Mouse (Mus musculus) left cerebral cortex, adult 18-20 months (tissue): ENCODE results near the gene Add1. TPM values are rescaled to one million over a fixed set of nuclear protein-coding genes. Genes with fewer than 3 reads are reported as not detected.
"Not testable (repeated sequence)": the region's sequence is repeated elsewhere in the genome, so short reads cannot be mapped to it uniquely, and the experiment has no call there.

Experiments used
- DNase-seq, 2 experiments: peaks; one replicate each; pipeline ENCODE4 v3.0.0; 2021 to 2022; ENCODE audit warnings: low spot score in 2 of 2, mixed read lengths in 1 of 2
- total RNA-seq, 2 experiments: library from RNA; stranded (reverse); gene quantifications; 2 replicates each; pipeline ENCODE4 v1.2.3; 2021

The Add1 gene
- total RNA-seq, 2 experiments from 2014 or later: 426 to 440 TPM

GRCm38 (mm10) chr5:34549483-34550221 lies 23.8 kb upstream of the Add1 start:
- DNase-seq: no peak

- no peak for DNase-seq
Observed at GRCm38 (mm10) chr5:34550251-34550650, 23.2 kb upstream of the Add1 start.

DNA sequence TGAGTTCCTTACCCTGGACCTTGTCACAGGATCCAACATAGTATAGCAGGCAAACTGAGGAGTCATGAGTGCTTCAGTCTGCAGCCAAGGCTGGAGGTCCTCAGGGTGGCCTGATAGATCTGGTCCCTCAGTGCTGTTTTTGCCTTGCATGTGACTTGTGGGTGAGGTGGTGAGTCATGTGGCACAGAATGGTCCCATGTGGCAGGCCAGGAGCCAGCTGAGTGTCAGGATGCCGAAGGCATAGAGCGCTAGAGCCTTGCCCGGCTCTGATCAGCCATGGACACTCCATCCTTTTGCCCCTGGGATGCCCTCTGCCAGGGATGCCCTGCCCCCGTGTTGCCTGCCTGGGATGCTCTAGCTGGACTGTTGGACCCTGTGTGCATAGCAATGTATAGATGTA lies 21.6 kb upstream of the Add1 start:
- DNase-seq: no peak

GRCm38 (mm10) chr5:34563854-34564253 lies 9.6 kb upstream of the Add1 start:
- no peak for DNase-seq

GRCm38 (mm10) chr5:34564291-34564690 lies 9.2 kb upstream of the Add1 start:
- no peak for DNase-seq

GRCm38 (mm10) chr5:34565545-34566283 lies 7.8 kb upstream of the Add1 start:
- DNase-seq: peak; percentile 17 to 19

- DNase-seq: no peak
Observed at GRCm38 (mm10) chr5:34571551-34571950, 1.9 kb upstream of the Add1 start.

DNA sequence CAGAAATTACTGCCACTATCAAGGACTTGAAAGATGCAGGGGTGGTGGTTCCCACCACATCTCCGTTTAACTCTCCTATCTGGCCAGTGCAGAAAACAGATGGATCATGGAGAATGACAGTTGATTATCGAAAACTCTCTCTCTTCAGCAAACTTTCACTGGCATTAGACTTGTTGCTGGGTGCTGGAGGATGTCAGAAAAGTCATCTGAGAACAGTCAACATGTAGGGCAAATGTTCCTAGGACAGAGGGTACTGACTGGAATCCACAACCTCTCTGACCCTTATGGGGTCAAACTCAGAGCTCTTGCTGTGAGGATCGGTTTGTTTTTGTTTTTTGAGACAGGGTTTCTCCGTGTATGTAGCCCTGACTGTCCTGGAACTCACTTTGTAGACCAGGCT lies 896 bp upstream of the Add1 start:
- DNase-seq: not testable (repeated sequence)

GRCm38 (mm10) chr5:34574721-34575120 lies 1.3 kb downstream of the Add1 start:
- DNase-seq: no peak

DNA sequence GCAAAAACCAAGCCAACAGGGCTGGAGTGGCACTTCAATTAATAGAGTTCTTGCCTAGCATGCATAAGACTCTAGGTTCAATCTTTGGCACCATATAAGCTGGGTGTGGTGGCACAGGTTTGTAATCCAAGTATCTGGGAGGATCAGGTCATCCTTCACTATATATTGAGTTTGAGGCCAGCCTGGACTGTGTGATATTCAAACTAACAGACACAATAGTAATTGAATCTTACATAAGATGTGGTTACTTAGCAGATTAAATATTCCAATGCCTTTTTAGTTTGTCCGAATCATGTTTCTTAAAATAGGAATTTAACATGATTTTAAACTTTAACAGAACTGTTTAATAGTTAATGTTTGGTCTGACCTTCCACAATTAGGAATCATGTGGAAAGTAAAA lies 2.8 kb downstream of the Add1 start:
- DNase-seq: no peak

- no peak for DNase-seq
Observed at GRCm38 (mm10) chr5:34578038-34578655, 4.7 kb downstream of the Add1 start.

GRCm38 (mm10) chr5:34579377-34579776 lies 5.9 kb downstream of the Add1 start:
- DNase-seq: no peak

DNA sequence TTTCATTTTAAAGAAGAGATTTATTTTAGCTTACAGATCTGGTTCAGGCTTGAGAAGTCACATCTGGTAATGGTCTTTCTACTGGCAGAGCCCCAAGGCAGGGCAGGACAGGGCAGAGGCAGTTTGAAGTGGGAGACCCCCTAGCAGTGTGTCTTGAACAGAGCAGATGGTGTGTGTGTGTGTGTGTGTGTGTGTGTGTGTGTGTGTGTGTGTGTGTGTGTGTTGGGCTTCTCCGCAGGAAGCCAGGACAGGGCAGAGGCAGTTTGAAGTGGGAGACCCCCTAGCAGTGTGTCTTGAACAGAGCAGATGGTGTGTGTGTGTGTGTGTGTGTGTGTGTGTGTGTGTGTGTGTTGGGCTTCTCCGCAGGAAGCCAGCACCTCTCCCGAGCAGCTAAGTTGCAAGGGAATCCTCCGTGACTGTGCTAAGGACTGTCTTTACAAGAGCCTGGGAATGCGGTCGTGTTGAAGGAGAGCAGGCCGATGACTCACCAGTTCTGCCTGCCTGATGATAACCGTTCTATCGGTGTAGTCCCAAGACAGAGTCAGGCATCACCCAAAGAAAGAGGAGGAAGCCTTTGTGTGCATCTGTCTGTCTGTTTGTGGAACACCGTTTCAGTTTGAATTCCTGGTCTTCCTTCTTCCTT lies 8.3 kb downstream of the Add1 start:
- peak; percentile 51 to 64 for DNase-seq

GRCm38 (mm10) chr5:34582314-34582675 lies 8.8 kb downstream of the Add1 start:
- DNase-seq: peak in 1 of 2 experiments; percentile 22

DNA sequence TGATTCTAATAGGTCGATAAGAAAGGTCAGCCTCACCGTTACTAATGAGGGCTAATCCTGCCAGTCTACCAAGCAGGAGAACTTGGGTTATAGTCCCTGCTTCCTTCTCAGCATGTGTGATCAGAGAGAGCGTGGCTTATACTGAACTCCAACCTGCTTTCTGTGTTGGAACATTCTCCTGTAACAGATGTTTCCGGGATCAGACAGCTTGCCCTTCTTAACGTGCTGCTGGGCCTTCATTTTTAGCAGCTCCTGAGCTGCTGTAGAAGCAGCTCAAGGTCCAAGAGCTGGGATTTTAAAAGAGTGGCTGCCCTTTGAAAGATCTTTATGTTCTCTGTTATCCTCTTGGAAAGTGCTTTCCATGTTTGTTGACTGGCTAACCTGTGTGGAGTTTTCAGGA lies 11.8 kb downstream of the Add1 start:
- no peak for DNase-seq

- DNase-seq: no peak
Observed at GRCm38 (mm10) chr5:34587881-34588280, 14.4 kb downstream of the Add1 start.

GRCm38 (mm10) chr5:34590059-34590458 lies 16.6 kb downstream of the Add1 start:
- DNase-seq: no peak

DNA sequence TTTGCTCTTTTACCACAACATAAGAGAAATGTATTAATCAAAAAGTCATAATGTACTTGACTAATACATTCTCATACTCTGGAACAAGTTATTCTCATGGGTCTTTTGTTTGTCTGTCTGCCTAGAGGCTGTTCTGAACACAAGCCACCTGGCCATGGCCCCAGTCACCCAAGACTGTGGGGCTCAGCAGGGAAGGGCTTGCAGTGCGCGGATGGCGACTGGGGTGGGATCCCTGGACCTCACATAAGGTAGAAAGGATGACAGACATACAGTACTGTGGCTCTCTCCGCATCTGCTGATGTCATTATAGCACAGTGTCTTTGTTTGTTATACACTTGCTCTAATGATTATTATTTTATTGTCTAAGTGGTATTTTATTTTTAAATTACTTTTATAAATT lies 17.2 kb downstream of the Add1 start:
- DNase-seq: no peak

- no peak for DNase-seq
Observed at GRCm38 (mm10) chr5:34591388-34592004, 18.0 kb downstream of the Add1 start.

- DNase-seq: not testable (repeated sequence)
Observed at GRCm38 (mm10) chr5:34592224-34592623, 18.8 kb downstream of the Add1 start.

GRCm38 (mm10) chr5:34592666-34593065 lies 19.2 kb downstream of the Add1 start:
- no peak for DNase-seq
